Mouse (Mus musculus) forebrain, embryonic 14.5 days (tissue): ENCODE measurements around the gene Tac2. TPM values are rescaled to one million over a fixed set of nuclear protein-coding genes. Genes with fewer than 3 reads are reported as not detected.
A peak's percentile ranks its signal among the peaks of the same experiment; 100 is the strongest.

Experiments used
- ATAC-seq: fragments of 200-750 bp; cut with Nextera tagmentation; 2 replicates; pipeline ENCODE4 v1.8.0; 2017; ENCODE audit warnings: mild to moderate bottlenecking, moderate library complexity
- DNase-seq: peaks from one replicate; pipeline ENCODE4 v3.0.0-alpha.2; 2015; ENCODE audit warnings: low spot score
- H3K27ac ChIP-seq: fragments of 300-500 bp; sonication (generic); 2 replicates; pipeline ENCODE4 v1.5.1; 2014; ENCODE audit warnings: low read depth, mild to moderate bottlenecking, control low read depth, low read length, moderate library complexity
- H3K27me3 ChIP-seq: fragments of 300-500 bp; sonication (generic); replicated peaks from 2 replicates; pipeline ENCODE4 v1.6.1; 2014; ENCODE audit warnings: low read length, control low read depth, mixed read lengths; ENCODE audit not compliant: control insufficient read depth, insufficient read depth
- H3K36me3 ChIP-seq: fragments of 300-500 bp; sonication (generic); 2 replicates; pipeline ENCODE4 v1.6.1; 2014; ENCODE audit warnings: low read length, control low read depth; ENCODE audit not compliant: control insufficient read depth, insufficient read depth
- H3K4me1 ChIP-seq: fragments of 300-500 bp; sonication (generic); 2 replicates; pipeline ENCODE4 v1.6.1; 2014; ENCODE audit warnings: antibody characterized with exemption, low read length, control low read depth; ENCODE audit not compliant: control insufficient read depth, insufficient read depth
- H3K4me2 ChIP-seq: fragments of 300-500 bp; sonication (generic); 2 replicates; pipeline ENCODE4 v1.6.1; 2014; ENCODE audit warnings: mild to moderate bottlenecking, control low read depth, low read length
- H3K4me3 ChIP-seq: fragments of 300-500 bp; sonication (generic); 2 replicates; pipeline ENCODE4 v1.5.1; 2014; ENCODE audit warnings: low read depth, low read length, control low read depth
- H3K9ac ChIP-seq: fragments of 300-500 bp; sonication (generic); 2 replicates; pipeline ENCODE4 v1.6.1; 2014; ENCODE audit warnings: mild to moderate bottlenecking, low read length, control low read depth, moderate library complexity
- H3K9me3 ChIP-seq: fragments of 300-500 bp; sonication (generic); replicated peaks from 2 replicates; pipeline ENCODE4 v1.6.1; 2016; ENCODE audit warnings: low read length, control low read depth, mixed read lengths; ENCODE audit not compliant: control insufficient read depth
- WGBS: fragments of 180-500 bp; shearing (Covaris S2); extraction: QIAGEN DNeasy Blood & Tissue Kit; methylation state at CpG from one replicate; pipeline ENCODE4 v1.1.7; 2014; 5-methylcytosine and 5-hydroxymethylcytosine counted together
- polyA plus RNA-seq: library from polyadenylated mRNA; unstranded; fragments of >200 nt; fragmentation: Nextera tagmentation; extraction: Ambion mirVana; gene quantifications from 2 replicates; pipeline ENCODE4 v1.2.1, GENCODE M21; 2014

The Tac2 gene
- polyA plus RNA-seq, 1 experiment from 2014 or later: 2.6 TPM

DNA sequence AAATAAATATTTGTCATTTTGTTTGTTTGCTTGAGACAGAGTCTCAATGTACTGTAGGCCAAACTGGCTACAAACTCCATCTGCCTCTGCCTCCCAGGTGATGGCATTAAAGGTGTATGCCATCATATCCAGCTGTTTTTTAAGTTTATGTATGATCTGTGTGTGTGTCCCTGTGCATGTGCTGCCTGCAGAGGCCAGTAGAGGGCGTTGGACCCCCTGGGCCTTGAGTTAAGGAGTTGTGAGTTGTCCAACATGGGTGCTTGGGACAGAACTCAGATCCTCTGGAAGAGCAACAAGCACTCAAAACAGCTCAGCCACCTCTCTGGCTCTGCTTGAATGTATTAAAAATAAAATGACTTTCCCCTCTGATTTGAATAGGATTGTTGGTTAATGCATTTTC is 33.2 kb upstream of the Tac2 start:
- no peak overlapping the region for H3K27ac ChIP-seq

DNA sequence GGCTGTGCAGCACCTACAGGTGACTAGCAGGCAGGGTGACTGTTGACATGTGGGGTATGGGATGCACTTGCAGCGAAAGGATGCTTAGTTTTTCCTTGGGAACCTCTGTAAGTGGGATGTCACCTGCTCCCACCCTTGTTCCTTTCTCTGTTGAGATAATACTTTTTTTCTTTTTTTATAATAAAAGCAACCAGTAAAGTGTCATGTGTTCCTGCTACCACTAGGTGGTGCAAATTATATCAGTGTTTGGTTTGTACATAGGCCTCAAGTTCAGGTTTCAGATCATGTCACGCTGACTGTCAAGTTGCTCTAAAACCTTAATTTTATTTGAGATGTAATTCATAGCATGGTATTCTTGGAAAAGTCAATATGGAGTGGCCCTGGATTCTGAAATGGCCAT is 29.6 kb upstream of the Tac2 start:
- DNase-seq (peak; percentile 68), ATAC-seq (no peak)
- Histone ChIP-seq H3K9ac (no peak overlapping the region), H3K4me2 (no peak overlapping the region), H3K9me3 (no peaks in the 10 kb centered on the region), H3K4me3 (no peak overlapping the region), H3K27me3 (no peaks in the 10 kb centered on the region), H3K4me1 (no peaks in the 10 kb centered on the region), H3K36me3 (peaks cover 43% of the 10 kb centered on the region), H3K27ac (no peak overlapping the region)
- 60% methylated on average over 2 of the region's 2 CpGs for WGBS

More for the DNA sequence above, 33.2 kb upstream of the Tac2 start:
- ATAC-seq: no peak
- H3K4me3 ChIP-seq: no peak overlapping the region
- WGBS: 32% methylated on average over 1 of the region's 1 CpGs
- H3K36me3 ChIP-seq: peaks cover 27% of the 10 kb centered on the region
- H3K9ac ChIP-seq: no peak overlapping the region
- H3K9me3 ChIP-seq: no peaks in the 10 kb centered on the region
- no peaks in the 10 kb centered on the region for H3K27me3 ChIP-seq
- DNase-seq: no peak
- no peaks in the 10 kb centered on the region for H3K4me1 ChIP-seq
- H3K4me2 ChIP-seq: no peak overlapping the region

DNA sequence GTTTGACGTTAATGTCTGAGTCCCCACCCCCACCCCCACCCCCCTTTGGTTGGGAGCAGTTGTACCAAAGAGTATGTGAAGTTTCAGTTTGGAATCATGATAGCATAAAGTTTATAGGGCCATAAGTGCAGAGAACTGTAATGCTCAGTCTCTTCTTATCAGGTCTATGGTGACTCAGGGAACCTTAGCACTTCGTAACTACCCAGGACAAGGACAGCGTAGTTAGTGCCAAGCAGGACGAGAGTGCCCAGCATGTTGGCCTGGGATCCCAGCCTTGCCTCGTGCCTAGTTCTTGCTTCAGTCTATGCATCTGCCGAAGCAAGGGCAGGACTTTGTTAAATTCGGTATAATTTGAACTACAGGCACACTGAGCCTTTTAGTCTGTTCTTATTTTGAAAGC is 28.5 kb upstream of the Tac2 start:
- no peak overlapping the region for H3K9ac ChIP-seq
- ATAC-seq (no peak), DNase-seq (no peak)
- no peak overlapping the region for H3K4me3 ChIP-seq
- no peaks in the 10 kb centered on the region for H3K4me1 ChIP-seq
- H3K27ac ChIP-seq: no peak overlapping the region
- H3K9me3 ChIP-seq: no peaks in the 10 kb centered on the region
- H3K36me3 ChIP-seq: peaks cover 42% of the 10 kb centered on the region
- no peaks in the 10 kb centered on the region for H3K27me3 ChIP-seq
- 93% methylated on average over 7 of the region's 7 CpGs for WGBS
- no peak overlapping the region for H3K4me2 ChIP-seq

DNA sequence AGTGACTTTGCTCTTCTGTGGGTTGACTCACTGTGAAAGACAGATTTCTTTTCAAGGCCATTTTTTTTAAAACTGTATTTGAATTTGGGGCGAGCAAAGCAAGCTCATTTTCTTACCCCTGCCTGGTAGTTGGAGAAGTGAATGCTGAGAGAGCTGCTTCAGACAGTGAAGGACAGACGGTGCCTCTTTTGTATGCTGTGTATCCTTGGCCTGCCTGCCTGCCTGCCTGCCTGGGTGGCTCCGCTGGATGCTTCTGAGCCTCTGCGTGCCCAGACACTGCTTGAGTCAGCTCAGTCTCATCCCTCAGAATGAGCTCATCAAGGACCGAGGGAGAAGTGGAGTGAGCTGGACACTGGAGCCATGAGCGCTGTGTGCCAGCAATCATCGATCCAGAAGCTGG is 25.3 kb upstream of the Tac2 start:
- H3K9ac ChIP-seq: no peak overlapping the region
- H3K4me3 ChIP-seq: no peak overlapping the region
- no peaks in the 10 kb centered on the region for H3K9me3 ChIP-seq
- H3K4me2 ChIP-seq: no peak overlapping the region
- H3K27ac ChIP-seq: no peak overlapping the region
- H3K36me3 ChIP-seq: peaks cover 34% of the 10 kb centered on the region
- 90% methylated on average over 7 of the region's 7 CpGs for WGBS
- no peak for ATAC-seq
- H3K4me1 ChIP-seq: no peaks in the 10 kb centered on the region
- H3K27me3 ChIP-seq: no peaks in the 10 kb centered on the region
- DNase-seq: no peak

- H3K9me3 ChIP-seq: no peaks in the 10 kb centered on the region
- H3K9ac ChIP-seq: no peak overlapping the region
- no peaks in the 10 kb centered on the region for H3K27me3 ChIP-seq
- no peak overlapping the region for H3K4me3 ChIP-seq
- H3K4me1 ChIP-seq: no peaks in the 10 kb centered on the region
- H3K4me2 ChIP-seq: no peak overlapping the region
- H3K27ac ChIP-seq: no peak overlapping the region
- DNase-seq (no peak), ATAC-seq (no peak)
- WGBS: 51% methylated on average over 4 of the region's 4 CpGs
- peaks cover 5% of the 10 kb centered on the region for H3K36me3 ChIP-seq
These were observed 21.0 kb upstream of the Tac2 start for GRCm38 (mm10) chr10:127703299-127703698.

DNA sequence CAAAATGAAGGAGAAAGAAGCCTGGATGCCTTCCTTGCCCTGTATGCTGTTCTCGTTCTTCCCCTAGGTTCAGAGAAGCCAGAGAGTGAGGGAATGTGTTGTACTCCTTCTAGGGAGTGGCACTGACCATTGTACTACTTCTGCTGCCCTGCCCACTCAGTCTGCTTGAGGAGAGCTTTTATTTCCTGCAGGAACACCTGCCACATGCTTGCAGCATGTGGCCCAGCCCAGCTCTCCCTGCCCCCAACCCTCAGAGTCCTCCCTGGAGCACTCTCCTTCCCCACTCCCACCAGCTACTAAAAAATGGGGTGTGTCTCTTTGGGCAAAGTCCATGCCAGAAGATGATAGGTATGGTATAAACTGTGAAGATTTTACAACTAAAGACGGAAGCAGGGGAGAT is 20.0 kb upstream of the Tac2 start:
- H3K27ac ChIP-seq: no peak overlapping the region
- no peak overlapping the region for H3K4me2 ChIP-seq
- DNase-seq: no peak
- no peak overlapping the region for H3K4me3 ChIP-seq
- H3K27me3 ChIP-seq: no peaks in the 10 kb centered on the region
- no peak for ATAC-seq
- no peaks in the 10 kb centered on the region for H3K4me1 ChIP-seq
- WGBS: 56% methylated on average over 2 of the region's 2 CpGs
- peaks cover 2% of the 10 kb centered on the region for H3K36me3 ChIP-seq
- no peak overlapping the region for H3K9ac ChIP-seq
- no peaks in the 10 kb centered on the region for H3K9me3 ChIP-seq

GRCm38 (mm10) chr10:127704766-127705220 is 19.5 kb upstream of the Tac2 start, which contains the start of gene Myo1a:
Gene Myo1a, plus strand, starts transcription at chr10:127705170.
- Histone ChIP-seq H3K9me3 (no peaks in the 10 kb centered on the region), H3K4me2 (no peak within 1 kb of the TSS), H3K36me3 (no peaks in the 10 kb centered on the region), H3K4me1 (no peaks in the 10 kb centered on the region), H3K4me3 (no peak within 1 kb of the TSS), H3K9ac (no peak within 1 kb of the TSS), H3K27ac (no peak within 1 kb of the TSS), H3K27me3 (no peaks in the 10 kb centered on the region)
- ATAC-seq (no peak), DNase-seq (no peak)
- 56% methylated on average over 2 of the region's 2 CpGs for WGBS

DNA sequence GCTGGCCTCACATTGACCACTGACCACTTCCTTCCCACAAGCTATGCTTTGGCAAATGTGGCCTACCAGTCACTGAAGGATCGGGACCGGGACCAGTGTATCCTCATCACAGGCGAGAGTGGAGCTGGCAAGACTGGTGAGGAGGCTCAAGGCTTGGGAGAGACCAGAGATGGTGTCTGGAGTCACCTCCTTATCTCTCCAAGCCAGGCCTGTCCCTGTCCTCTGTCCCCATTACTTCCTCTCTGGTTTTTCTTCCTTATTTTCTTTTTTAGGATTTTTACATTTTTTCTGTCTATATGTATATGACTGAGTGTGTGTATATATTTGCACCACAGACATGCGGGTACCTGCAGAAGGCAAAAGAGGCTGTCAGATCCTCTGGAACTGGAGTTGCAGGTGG is 18.5 kb upstream of the Tac2 start:
- no peaks in the 10 kb centered on the region for H3K4me1 ChIP-seq
- ATAC-seq: no peak
- no peaks in the 10 kb centered on the region for H3K27me3 ChIP-seq
- H3K4me3 ChIP-seq: no peak overlapping the region
- H3K9ac ChIP-seq: no peak overlapping the region
- no peak overlapping the region for H3K27ac ChIP-seq
- no peaks in the 10 kb centered on the region for H3K36me3 ChIP-seq
- DNase-seq: no peak
- no peaks in the 10 kb centered on the region for H3K9me3 ChIP-seq
- WGBS: 95% methylated on average over 4 of the region's 4 CpGs
- no peak overlapping the region for H3K4me2 ChIP-seq

- Histone ChIP-seq H3K27ac (no peak overlapping the region), H3K27me3 (no peaks in the 10 kb centered on the region), H3K4me1 (no peaks in the 10 kb centered on the region), H3K36me3 (no peaks in the 10 kb centered on the region), H3K9ac (no peak overlapping the region), H3K4me3 (no peak overlapping the region), H3K4me2 (no peak overlapping the region), H3K9me3 (no peaks in the 10 kb centered on the region)
- WGBS: 89% methylated on average over 7 of the region's 7 CpGs
- DNase-seq (no peak), ATAC-seq (no peak)
These were observed 16.6 kb upstream of the Tac2 start for GRCm38 (mm10) chr10:127707721-127708120.
